Mouse (Mus musculus): ENCODE measurements around the gene Ppp2r5e.
A peak's percentile ranks its signal among the peaks of the same experiment; 100 is the strongest.

The Ppp2r5e gene

GRCm38 (mm10) chr12:75537673-75538423 is 58.2 kb downstream of the Ppp2r5e start:
- DNase-seq (ENCODE audit: inconsistent age in 2 of 2, low spot score in 1 of 2): peak in 1 of 2 experiments; percentile 79

- DNase-seq (ENCODE audit: inconsistent age in 2 of 2, low spot score in 1 of 2): peak in 1 of 2 experiments; percentile 50
These were observed 58.9 kb downstream of the Ppp2r5e start for GRCm38 (mm10) chr12:75537019-75537672.

GRCm38 (mm10) chr12:75536566-75536965 is 59.5 kb downstream of the Ppp2r5e start:
- no peak for DNase-seq (ENCODE audit: inconsistent age in 2 of 2, low spot score in 1 of 2)

GRCm38 (mm10) chr12:75533145-75533544 is 62.9 kb downstream of the Ppp2r5e start:
- DNase-seq (ENCODE audit: inconsistent age in 2 of 2, low spot score in 1 of 2): no peak

GRCm38 (mm10) chr12:75531895-75532294 is 64.2 kb downstream of the Ppp2r5e start:
- DNase-seq (ENCODE audit: inconsistent age in 2 of 2, low spot score in 1 of 2): peak in 1 of 2 experiments; percentile 23

GRCm38 (mm10) chr12:75528857-75529808 is 66.9 kb downstream of the Ppp2r5e start:
- DNase-seq (ENCODE audit: inconsistent age in 2 of 2, low spot score in 1 of 2): peak in 1 of 2 experiments; percentile 72

GRCm38 (mm10) chr12:75528300-75528699 is 67.7 kb downstream of the Ppp2r5e start:
- no peak for DNase-seq (ENCODE audit: inconsistent age in 2 of 2, low spot score in 1 of 2)

GRCm38 (mm10) chr12:75524199-75524598 is 71.8 kb downstream of the Ppp2r5e start:
- no peak for DNase-seq (ENCODE audit: inconsistent age in 2 of 2, low spot score in 1 of 2)

- DNase-seq (ENCODE audit: inconsistent age in 2 of 2, low spot score in 1 of 2): peak in 1 of 2 experiments; percentile 75
These were observed 73.1 kb downstream of the Ppp2r5e start for GRCm38 (mm10) chr12:75522931-75523330.

GRCm38 (mm10) chr12:75522360-75522759 is 73.7 kb downstream of the Ppp2r5e start:
- DNase-seq (ENCODE audit: inconsistent age in 2 of 2, low spot score in 1 of 2): peak in 1 of 2 experiments; percentile 53

GRCm38 (mm10) chr12:75520395-75520794 is 75.7 kb downstream of the Ppp2r5e start:
- DNase-seq (ENCODE audit: inconsistent age in 2 of 2, low spot score in 1 of 2): no peak

GRCm38 (mm10) chr12:75519181-75519940 is 76.7 kb downstream of the Ppp2r5e start:
- DNase-seq (ENCODE audit: inconsistent age in 2 of 2, low spot score in 1 of 2): no peak

- DNase-seq (ENCODE audit: inconsistent age in 2 of 2, low spot score in 1 of 2): no peak
These were observed 80.6 kb downstream of the Ppp2r5e start for GRCm38 (mm10) chr12:75515301-75515906.

- no peak for DNase-seq (ENCODE audit: inconsistent age in 2 of 2, low spot score in 1 of 2)
These were observed 84.5 kb downstream of the Ppp2r5e start for GRCm38 (mm10) chr12:75511520-75511919.

GRCm38 (mm10) chr12:75504991-75505650 is 90.9 kb downstream of the Ppp2r5e start:
- DNase-seq (ENCODE audit: inconsistent age in 2 of 2, low spot score in 1 of 2): no peak

- DNase-seq (ENCODE audit: inconsistent age in 2 of 2, low spot score in 1 of 2): no peak
These were observed 93.4 kb downstream of the Ppp2r5e start for GRCm38 (mm10) chr12:75502664-75503063.

- no peak for DNase-seq (ENCODE audit: inconsistent age in 2 of 2, low spot score in 1 of 2)
These were observed 98.3 kb downstream of the Ppp2r5e start for GRCm38 (mm10) chr12:75497698-75498097.

GRCm38 (mm10) chr12:75495636-75496035 is 100.4 kb downstream of the Ppp2r5e start:
- no peak for DNase-seq (ENCODE audit: inconsistent age in 2 of 2, low spot score in 1 of 2)

- no peak for DNase-seq (ENCODE audit: inconsistent age in 2 of 2, low spot score in 1 of 2)
These were observed 101.4 kb downstream of the Ppp2r5e start for GRCm38 (mm10) chr12:75494643-75495042.
